Mouse (Mus musculus): ENCODE measurements around the gene Lrrtm4.

DNA sequence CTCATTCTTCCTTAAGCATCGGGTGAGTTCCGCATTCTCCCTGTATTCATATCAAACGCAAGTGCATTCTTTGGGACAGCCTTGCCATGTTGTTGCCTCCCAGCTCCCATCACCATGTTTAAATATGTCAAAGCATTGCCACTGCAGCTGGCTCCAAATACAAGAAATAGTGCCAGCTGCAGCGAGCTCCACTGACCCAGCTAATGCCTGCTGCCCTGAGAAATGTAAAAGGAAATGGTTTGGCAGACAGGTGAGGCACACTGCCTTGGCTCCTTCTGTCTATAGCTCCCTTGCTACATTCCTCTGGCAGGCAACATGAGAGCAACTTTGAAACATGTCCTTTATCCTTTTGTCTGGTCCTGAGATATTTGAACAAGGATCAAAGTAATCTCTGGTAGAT, 76.2 kb downstream of the Lrrtm4 start:
- TF ChIP-seq POLR2A (IDR thresholded peaks at IDR 0.05; ENCODE audit: borderline replicate concordance, low read depth, low read length) (no peak), CTCF (IDR thresholded peaks at IDR 0.05; ENCODE audit: low read depth, low read length) (no peak)

All from bone marrow macrophage, adult 2 months (primary cell).